Mouse (Mus musculus) forebrain, embryonic 13.5 days (tissue): ENCODE measurements around the gene Tmem121b. TPM values are rescaled to one million over a fixed set of nuclear protein-coding genes. Genes with fewer than 3 reads are reported as not detected.

Experiments used
- ATAC-seq: fragments of 200-750 bp; cut with Nextera tagmentation; 2 replicates; pipeline ENCODE4 v1.8.0; 2017
- H3K27ac ChIP-seq: fragments of 300-500 bp; sonication (generic); 2 replicates; pipeline ENCODE4 v1.5.1; 2015; ENCODE audit warnings: inconsistent platforms, mild to moderate bottlenecking, moderate library complexity
- H3K27me3 ChIP-seq: fragments of 300-500 bp; sonication (generic); 2 replicates; pipeline ENCODE4 v1.6.1; 2015; ENCODE audit warnings: mild to moderate bottlenecking, inconsistent platforms
- H3K36me3 ChIP-seq: fragments of 300-500 bp; sonication (generic); 2 replicates; pipeline ENCODE4 v1.6.1; 2015; ENCODE audit warnings: mild to moderate bottlenecking, inconsistent platforms; ENCODE audit not compliant: poor library complexity, severe bottlenecking
- H3K4me1 ChIP-seq: fragments of 300-500 bp; sonication (generic); 2 replicates; pipeline ENCODE4 v1.6.1; 2015; ENCODE audit warnings: inconsistent platforms
- H3K4me2 ChIP-seq: fragments of 300-500 bp; sonication (generic); 2 replicates; pipeline ENCODE4 v1.6.1; 2015; ENCODE audit warnings: inconsistent platforms, mild to moderate bottlenecking, moderate library complexity
- H3K4me3 ChIP-seq: fragments of 300-500 bp; sonication (generic); 2 replicates; pipeline ENCODE4 v1.5.1; 2015; ENCODE audit warnings: mild to moderate bottlenecking, inconsistent platforms
- H3K9ac ChIP-seq: fragments of 300-500 bp; sonication (generic); 2 replicates; pipeline ENCODE4 v1.6.1; 2015; ENCODE audit warnings: mild to moderate bottlenecking, inconsistent platforms
- H3K9me3 ChIP-seq: fragments of 300-500 bp; sonication (generic); replicated peaks from 2 replicates; pipeline ENCODE4 v1.6.1; 2016; ENCODE audit warnings: inconsistent platforms
- WGBS: fragments of 180-500 bp; shearing (Covaris S2); methylation state at CpG from one replicate; pipeline ENCODE4 v1.1.7; 2015; 5-methylcytosine and 5-hydroxymethylcytosine counted together
- polyA plus RNA-seq: library from polyadenylated mRNA; unstranded; fragments of >200 nt; fragmentation: Nextera tagmentation; extraction: Ambion mirVana; gene quantifications from 2 replicates; pipeline ENCODE4 v1.2.1, GENCODE M21; 2015

Tmem121b gene
- polyA plus RNA-seq, 1 experiment from 2014 or later: 2.0 TPM

GRCm38 (mm10) chr6:120442171-120442749 is 51.3 kb downstream of the Tmem121b start:
- peaks cover 60% of the 10 kb centered on the region for H3K36me3 ChIP-seq
- WGBS: 87% methylated on average over 4 of the region's 4 CpGs

More at GRCm38 (mm10) chr6:120442171-120442749, 51.3 kb downstream of the Tmem121b start:
- no peak overlapping the region for H3K4me3 ChIP-seq
- no peak for ATAC-seq
- H3K27me3 ChIP-seq: no peaks in the 10 kb centered on the region
- H3K4me2 ChIP-seq: no peak overlapping the region
- no peak overlapping the region for H3K9ac ChIP-seq
- no peaks in the 10 kb centered on the region for H3K4me1 ChIP-seq
- no peaks in the 10 kb centered on the region for H3K9me3 ChIP-seq
- no peak overlapping the region for H3K27ac ChIP-seq

Other genes with a start within 250 kb of the Tmem121b start
- 0.15 TPM in 1 of 2 replicates, not detected in the other for gene D330020A13Rik, start 199.4 kb downstream of the Tmem121b start, polyA plus RNA-seq
- 0.13 TPM in 1 of 2 replicates, not detected in the other for gene B4galnt3, start 199.2 kb downstream of the Tmem121b start, polyA plus RNA-seq
- gene Kdm5a, start 129.7 kb downstream of the Tmem121b start, polyA plus RNA-seq: 55.5 and 59.6 TPM in 2 replicates
- 19.2 and 20.3 TPM in 2 replicates for gene Ccdc77, start 129.4 kb downstream of the Tmem121b start, polyA plus RNA-seq
- 4.4 and 5.2 TPM in 2 replicates for gene Il17ra, start 30.6 kb downstream of the Tmem121b start, polyA plus RNA-seq
- gene Hdhd5, start 37.5 kb upstream of the Tmem121b start, polyA plus RNA-seq: 15.7 and 16.6 TPM in 2 replicates
- 7.1 and 7.3 TPM in 2 replicates for gene Cecr2, start 172.6 kb upstream of the Tmem121b start, polyA plus RNA-seq